9 mouse cellular contexts compared by ENCODE assay signal in the genomic region with DNA sequence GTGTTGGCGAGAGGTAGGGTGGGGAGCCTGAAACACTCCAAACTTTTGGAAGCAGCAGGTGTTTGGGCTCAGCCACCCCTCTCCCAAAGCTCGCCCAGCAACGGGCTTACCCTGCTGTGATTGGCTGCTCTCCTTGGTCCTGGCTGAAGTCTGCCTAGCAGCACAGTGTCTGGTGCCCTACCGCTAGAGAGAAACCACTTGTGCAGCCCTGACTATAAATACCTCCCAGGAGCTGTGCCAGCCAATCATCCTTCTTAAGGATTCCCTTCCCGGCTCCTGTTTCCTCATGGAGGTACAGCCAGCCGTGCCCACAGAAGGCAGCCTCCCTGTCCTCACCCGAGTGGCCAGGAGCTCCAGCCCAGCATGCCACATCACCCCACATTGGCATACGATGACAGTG. TPM values are rescaled to one million over a fixed set of nuclear protein-coding genes. Genes with fewer than 3 reads are reported as not detected.
A peak's percentile ranks its signal among the peaks of the same experiment; 100 is the strongest.
DNase-seq lines count a peak whose midpoint lies in the region; ATAC-seq and TF ChIP-seq lines count a peak whose summit lies in the region.
"Had no signal": no experiment of that assay in that cellular context is flagged by ENCODE, and none has a peak within 500 bp of the region (broad histone marks: within the 10 kb centered on the region; RNA-seq: fewer than 3 reads in every experiment).

No protein-coding gene starts in this region.

- 25% methylated on average over 8 of the region's 8 CpGs for WGBS in lung, embryonic 14.5 days
- WGBS in limb, embryonic 15.5 days = 28% methylated on average over 8 of the region's 8 CpGs

- peaks cover 17% of the 10 kb centered on the region for H3K27me3 ChIP-seq in lung, embryonic 14.5 days (ENCODE audit: insufficient read depth, low read length)
- H3K27me3 ChIP-seq in limb, embryonic 15.5 days = peaks cover 18% of the 10 kb centered on the region

- no peak overlapping the region for H3K4me2 ChIP-seq in lung, embryonic 14.5 days
- H3K4me2 ChIP-seq in limb, embryonic 15.5 days = no peak overlapping the region
- H3K4me2 ChIP-seq: neural tube, embryonic 15.5 days had no signal

- peak; percentile 89 for ATAC-seq in lung, embryonic 14.5 days (ENCODE audit: insufficient read depth)
- ATAC-seq in limb, embryonic 15.5 days (ENCODE audit: insufficient number of reproducible peaks, low FRiP score, low TSS enrichment, low read depth) = peak; percentile 59; the same call in 1 of the 2 replicates
- no peak for ATAC-seq in CD4-positive, CD25-positive, alpha-beta regulatory T cell, adult 4 months

- no peaks in the 10 kb centered on the region for H3K9me3 ChIP-seq in lung, embryonic 14.5 days (ENCODE audit: low read depth, low read length)
- H3K9me3 ChIP-seq in limb, embryonic 15.5 days = no peaks in the 10 kb centered on the region
- H3K9me3 ChIP-seq: neural tube, embryonic 15.5 days had no signal

- peak; percentile 69 for DNase-seq in lung, embryonic 14.5 days
- no peak for DNase-seq in lung, postnatal 25 days (ENCODE audit: low spot score)
- DNase-seq in cerebellum, postnatal 25 days = peak; percentile 69 to 77
- peak; percentile 99 for DNase-seq in heart, adult 11 months
- DNase-seq in thymus, adult 18-20 months = no peak
- DNase-seq: kidney, adult 8-10 months had no signal

- no peak for TF ChIP-seq CTCF in lung, embryonic 14.5 days (IDR thresholded peaks at IDR 0.05; ENCODE audit: low read depth)

- H3K4me1 ChIP-seq in lung, embryonic 14.5 days (ENCODE audit: insufficient read depth) = no peaks in the 10 kb centered on the region
- peaks cover 1% of the 10 kb centered on the region for H3K4me1 ChIP-seq in limb, embryonic 15.5 days

- no peaks in the 10 kb centered on the region for H3K36me3 ChIP-seq in lung, embryonic 14.5 days (ENCODE audit: insufficient read depth)
- H3K36me3 ChIP-seq in limb, embryonic 15.5 days = no peaks in the 10 kb centered on the region
- H3K36me3 ChIP-seq: neural tube, embryonic 15.5 days had no signal

- H3K9ac ChIP-seq in lung, embryonic 14.5 days = no peak overlapping the region
- no peak overlapping the region for H3K9ac ChIP-seq in limb, embryonic 15.5 days
- H3K9ac ChIP-seq: neural tube, embryonic 15.5 days had no signal

- H3K4me3 ChIP-seq in lung, embryonic 14.5 days (ENCODE audit: low read depth, low read length) = no peak overlapping the region
- H3K4me3 ChIP-seq in limb, embryonic 15.5 days = no peak overlapping the region
- H3K4me3 ChIP-seq: neural tube, embryonic 15.5 days had no signal

- no peak overlapping the region for H3K27ac ChIP-seq in lung, embryonic 14.5 days (ENCODE audit: low read depth)
- H3K27ac ChIP-seq in limb, embryonic 15.5 days = no peak overlapping the region
- H3K27ac ChIP-seq: neural tube, embryonic 15.5 days had no signal

RNA-seq across cellular contexts. Expression of gene Ky, which starts 5.9 kb away (rescaled TPM):
- 0.30 and 0.32 TPM in 2 replicates for polyA plus RNA-seq in lung, embryonic 14.5 days (2014; fragmentation: Nextera tagmentation; extraction: Ambion mirVana)
- polyA plus RNA-seq in limb, embryonic 15.5 days (2015; fragmentation: Nextera tagmentation; extraction: Ambion mirVana) = 0.54 and 1.5 TPM in 2 replicates
- polyA plus RNA-seq in CD4-positive, CD25-positive, alpha-beta regulatory T cell, adult 4 months (2017; shearing (Covaris generic)) = under 1 TPM; 0.31 to 0.46 TPM

Comparison
In these comparisons a context has a peak if more than half of its experiments do, and no peak if none do; other contexts are left out.
1. DNase-seq: peak in lung, embryonic 14.5 days (single experiment), cerebellum, postnatal 25 days (2 of 2) and heart, adult 11 months (single experiment); none in lung, postnatal 25 days (single experiment) and thymus, adult 18-20 months (0 of 2).